9 mouse cellular contexts compared by ENCODE assay signal in the genomic region with DNA sequence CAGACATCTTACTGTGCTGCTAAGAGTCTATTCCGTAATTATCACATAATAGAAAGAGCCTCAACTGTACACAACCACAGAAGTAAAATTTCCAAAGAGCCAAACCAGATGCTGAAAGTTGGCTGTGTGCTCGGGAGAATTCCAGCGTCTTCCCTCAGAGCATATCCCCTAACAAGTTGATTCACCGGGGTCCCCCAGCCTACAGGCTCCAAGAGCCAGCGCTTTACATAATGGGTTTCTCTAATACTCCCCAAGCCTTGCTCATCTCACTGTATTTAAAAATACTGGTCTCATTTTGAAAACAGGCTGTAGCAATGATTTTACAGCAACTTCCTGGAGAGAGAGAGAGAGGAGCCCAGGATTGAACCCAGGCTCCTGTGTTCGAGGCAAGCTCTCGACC. TPM values are rescaled to one million over a fixed set of nuclear protein-coding genes. Genes with fewer than 3 reads are reported as not detected.
A peak's percentile ranks its signal among the peaks of the same experiment; 100 is the strongest.
DNase-seq lines count a peak whose midpoint lies in the region; ATAC-seq and TF ChIP-seq lines count a peak whose summit lies in the region.
"Had no signal": no experiment of that assay in that cellular context is flagged by ENCODE, and none has a peak within 500 bp of the region (broad histone marks: within the 10 kb centered on the region; RNA-seq: fewer than 3 reads in every experiment).

No protein-coding gene starts in this region.

- DNase-seq in heart, embryonic 10.5 days (ENCODE audit: low spot score), result no peak
- no peak for DNase-seq in heart, postnatal 25 days (ENCODE audit: low spot score)
- DNase-seq in heart, postnatal 0 days (ENCODE audit: low spot score), result no peak
- DNase-seq in liver, postnatal 0 days, result no peak
- no peak for DNase-seq in spleen, postnatal 14 days (ENCODE audit: low spot score in 2 of 2)
- DNase-seq in right cerebral cortex, postnatal 36 days (ENCODE audit: low spot score in 2 of 2), result no peak
- DNase-seq: spleen, adult 18-20 months had no signal

- H3K4me1 ChIP-seq in heart, embryonic 10.5 days, result peaks cover 44% of the 10 kb centered on the region
- H3K4me1 ChIP-seq in E14TG2a.4 (replicated peaks; ENCODE audit: low read depth, low read length), result peaks cover 82% of the 10 kb centered on the region
- H3K4me1 ChIP-seq in heart, postnatal 0 days (ENCODE audit: control insufficient read depth, insufficient read depth), result peaks cover 13% of the 10 kb centered on the region
- peaks cover 39% of the 10 kb centered on the region for H3K4me1 ChIP-seq in liver, postnatal 0 days (ENCODE audit: insufficient read depth)

- H3K9ac ChIP-seq in heart, postnatal 0 days (replicated peaks; ENCODE audit: low read depth, low read length), result peak overlapping the region; percentile 94; the same call in 1 of the 2 replicates
- H3K9ac ChIP-seq in liver, postnatal 0 days (replicated peaks), result peak overlapping the region; percentile 100

- no peaks in the 10 kb centered on the region for H3K9me3 ChIP-seq in heart, embryonic 10.5 days
- H3K9me3 ChIP-seq in E14TG2a.4 (ENCODE audit: low read length), result no peaks in the 10 kb centered on the region
- H3K9me3 ChIP-seq in heart, postnatal 0 days (replicated peaks; ENCODE audit: control insufficient read depth, low read length), result no peaks in the 10 kb centered on the region
- no peaks in the 10 kb centered on the region for H3K9me3 ChIP-seq in liver, postnatal 0 days (ENCODE audit: low read length)

- TF ChIP-seq CTCF in E14TG2a.4 (conservative IDR thresholded peaks at IDR 0.05; ENCODE audit: low read length), result no peak
- no peak for TF ChIP-seq CTCF in heart, postnatal 0 days (IDR thresholded peaks at IDR 0.05; ENCODE audit: low read depth)
- no peak for TF ChIP-seq CTCF in liver, postnatal 0 days (IDR thresholded peaks at IDR 0.05; ENCODE audit: low read depth)

- no peak for TF ChIP-seq EP300 in heart, postnatal 0 days (IDR thresholded peaks at IDR 0.05; ENCODE audit: low read depth)
- no peak for TF ChIP-seq EP300 in liver, postnatal 0 days (IDR thresholded peaks at IDR 0.05; ENCODE audit: low read depth)

- intact Hi-C loops in heart, postnatal 25 days (cut with DNase I), result loop anchor here (5.0 kb wide), 2 partner anchors 81 to 116 kb away; no protein-coding TSS in a partner anchor

- peak overlapping the region; percentile 73 for H3K4me2 ChIP-seq in heart, postnatal 0 days (ENCODE audit: low read depth, low read length)
- H3K4me2 ChIP-seq in liver, postnatal 0 days (ENCODE audit: low read depth, low read length), result peak overlapping the region; percentile 77

- ATAC-seq in heart, postnatal 0 days (ENCODE audit: insufficient read depth, low read depth), result no peak
- no peak for ATAC-seq in liver, postnatal 0 days
- no peak for ATAC-seq in inflammation-experienced regulatory T-cells, adult 6 months

- H3K36me3 ChIP-seq in heart, embryonic 10.5 days, result peaks cover 18% of the 10 kb centered on the region; the same call in 1 of the 2 replicates
- peaks cover 38% of the 10 kb centered on the region for H3K36me3 ChIP-seq in E14TG2a.4 (ENCODE audit: insufficient read depth, low read length)
- 0 out of 2 replicates have a peak, but pooled peaks cover 5% of the 10 kb centered on the region for H3K36me3 ChIP-seq in heart, postnatal 0 days (replicated peaks; ENCODE audit: control insufficient read depth, insufficient read depth, low read length)
- H3K36me3 ChIP-seq in liver, postnatal 0 days (replicated peaks; ENCODE audit: insufficient read depth, low read length), result peaks cover 25% of the 10 kb centered on the region

- H3K27me3 ChIP-seq in heart, embryonic 10.5 days (ENCODE audit: insufficient read depth, poor library complexity, severe bottlenecking), result no peaks in the 10 kb centered on the region
- no peaks in the 10 kb centered on the region; the same call in 1 of the 2 replicates for H3K27me3 ChIP-seq in E14TG2a.4 (ENCODE audit: insufficient read depth, low read length)
- no peaks in the 10 kb centered on the region for H3K27me3 ChIP-seq in heart, postnatal 0 days (ENCODE audit: control insufficient read depth, insufficient read depth, low read length)
- no peaks in the 10 kb centered on the region for H3K27me3 ChIP-seq in liver, postnatal 0 days (ENCODE audit: insufficient read depth, low read length)

- 59% methylated on average over 7 of the region's 7 CpGs for WGBS in heart, embryonic 10.5 days
- WGBS in heart, postnatal 0 days, result 21% methylated on average over 7 of the region's 7 CpGs
- 60% methylated on average over 7 of the region's 7 CpGs for WGBS in liver, postnatal 0 days (ENCODE audit: insufficient replicate concordance)

- peak overlapping the region; percentile 89 for H3K4me3 ChIP-seq in heart, embryonic 10.5 days
- H3K4me3 ChIP-seq in E14TG2a.4 (replicated peaks; ENCODE audit: low read length), result peak overlapping the region; percentile 46
- peak overlapping the region; percentile 94 for H3K4me3 ChIP-seq in heart, postnatal 0 days (ENCODE audit: low read depth, low read length)
- H3K4me3 ChIP-seq in liver, postnatal 0 days (ENCODE audit: low read depth, low read length), result peak overlapping the region; percentile 100

- peak overlapping the region; percentile 98 for H3K27ac ChIP-seq in heart, embryonic 10.5 days
- peak overlapping the region; percentile 32 for H3K27ac ChIP-seq in heart, postnatal 0 days (ENCODE audit: low read depth)
- peak overlapping the region; percentile 18; the same call in 1 of the 2 replicates for H3K27ac ChIP-seq in liver, postnatal 0 days (ENCODE audit: low read depth)

RNA-seq across cellular contexts. Expression of a gene that starts 2.3 kb away (rescaled TPM):
- polyA plus RNA-seq in heart, embryonic 10.5 days (2016; fragmentation: Nextera tagmentation; extraction: Ambion mirVana), result 92.7 and 104 TPM in 2 replicates
- 100 to 1,000 TPM; 263 to 282 TPM for total RNA-seq in heart, postnatal 25 days (2021)
- 72.2 and 74.5 TPM in 2 replicates for total RNA-seq in heart, postnatal 0 days (2014; rRNA removed; ENCODE audit: low replicate concordance)
- 70.0 and 81.3 TPM in 2 replicates for polyA plus RNA-seq in heart, postnatal 0 days (2015; fragmentation: Nextera tagmentation; extraction: Ambion mirVana)
- polyA plus RNA-seq in liver, postnatal 0 days (2015; fragmentation: Nextera tagmentation; extraction: Ambion mirVana), result 52.9 and 56.7 TPM in 2 replicates
- 10 to 100 TPM in 2 of 3 experiments, 1 to 10 TPM in 1; 9.7 to 17.0 (median 12.9) TPM for polyA plus RNA-seq in inflammation-experienced regulatory T-cells, adult 6 months (2017; shearing (Covaris generic))

RNA-seq across cellular contexts. Expression of a gene that starts 46.7 kb away (rescaled TPM):
- 328 and 389 TPM in 2 replicates for polyA plus RNA-seq in heart, embryonic 10.5 days (2016; fragmentation: Nextera tagmentation; extraction: Ambion mirVana)
- total RNA-seq in heart, postnatal 25 days (2021), result 100 to 1,000 TPM in 1 of 2 experiments, 10 to 100 TPM in 1; 90.3 to 106 TPM
- 158 and 242 TPM in 2 replicates for total RNA-seq in heart, postnatal 0 days (2014; rRNA removed; ENCODE audit: low replicate concordance)
- polyA plus RNA-seq in heart, postnatal 0 days (2015; fragmentation: Nextera tagmentation; extraction: Ambion mirVana), result 188 and 190 TPM in 2 replicates
- 92.7 and 94.2 TPM in 2 replicates for polyA plus RNA-seq in liver, postnatal 0 days (2015; fragmentation: Nextera tagmentation; extraction: Ambion mirVana)
- 100 to 1,000 TPM; 280 to 438 (median 366) TPM for polyA plus RNA-seq in inflammation-experienced regulatory T-cells, adult 6 months (2017; shearing (Covaris generic))

RNA-seq across cellular contexts. Expression of a gene that starts 59.9 kb away (rescaled TPM):
- polyA plus RNA-seq in heart, embryonic 10.5 days (2016; fragmentation: Nextera tagmentation; extraction: Ambion mirVana), result 445 and 534 TPM in 2 replicates
- 100 to 1,000 TPM; 456 to 473 TPM for total RNA-seq in heart, postnatal 25 days (2021)
- total RNA-seq in heart, postnatal 0 days (2014; rRNA removed; ENCODE audit: low replicate concordance), result 524 and 645 TPM in 2 replicates
- polyA plus RNA-seq in heart, postnatal 0 days (2015; fragmentation: Nextera tagmentation; extraction: Ambion mirVana), result 928 and 1,023 TPM in 2 replicates
- polyA plus RNA-seq in liver, postnatal 0 days (2015; fragmentation: Nextera tagmentation; extraction: Ambion mirVana), result 163 and 168 TPM in 2 replicates
- 100 to 1,000 TPM; 164 to 240 (median 184) TPM for polyA plus RNA-seq in inflammation-experienced regulatory T-cells, adult 6 months (2017; shearing (Covaris generic))

Comparison
In these comparisons a context has a peak if more than half of its experiments do, and no peak if none do; other contexts are left out.
1. H3K27ac ChIP-seq: peak in every context shown above with its lines; median percentile 98 in heart, embryonic 10.5 days; 32 in heart, postnatal 0 days; 18 in liver, postnatal 0 days.
2. H3K4me3 ChIP-seq: peak in every context shown above with its lines; median percentile 100 in liver, postnatal 0 days; 94 in heart, postnatal 0 days; 89 in heart, embryonic 10.5 days; 46 in E14TG2a.4.